Mouse (Mus musculus) layer of hippocampus, adult 9-10 months (tissue): Measurements from ENCODE around the gene Pramel7.
"Not testable (repeated sequence)": the region's sequence is repeated elsewhere in the genome, so short reads cannot be mapped to it uniquely, and the experiment has no call there.

ENCODE experiments used
- DNase-seq: peaks from one replicate; pipeline ENCODE4 v3.0.0; 2022; ENCODE audit warnings: low spot score

Gene Pramel7

DNA sequence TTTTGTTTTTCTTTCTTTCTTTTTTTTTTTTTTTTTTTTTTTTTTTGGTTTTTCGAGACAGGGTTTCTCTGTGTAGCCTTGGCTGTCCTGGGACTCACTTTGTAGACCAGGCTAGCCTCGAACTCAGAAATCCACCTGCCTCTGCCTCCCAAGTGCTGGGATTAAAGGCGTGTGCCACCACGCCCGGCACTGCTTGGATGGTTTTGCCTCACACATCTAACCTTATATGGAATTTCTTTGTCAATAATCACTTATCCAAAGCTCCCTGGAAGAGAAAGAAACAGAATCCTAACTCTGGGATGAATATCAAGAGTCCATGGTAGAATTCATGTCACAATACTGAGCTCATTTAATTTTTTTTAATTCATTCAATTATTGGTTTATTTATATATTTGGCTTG is at the start of gene Pramel7:
Pramel7 (minus strand) TSS at position 101 of the 400 bp plus-strand sequence.
- DNase-seq = not testable (repeated sequence)

DNA sequence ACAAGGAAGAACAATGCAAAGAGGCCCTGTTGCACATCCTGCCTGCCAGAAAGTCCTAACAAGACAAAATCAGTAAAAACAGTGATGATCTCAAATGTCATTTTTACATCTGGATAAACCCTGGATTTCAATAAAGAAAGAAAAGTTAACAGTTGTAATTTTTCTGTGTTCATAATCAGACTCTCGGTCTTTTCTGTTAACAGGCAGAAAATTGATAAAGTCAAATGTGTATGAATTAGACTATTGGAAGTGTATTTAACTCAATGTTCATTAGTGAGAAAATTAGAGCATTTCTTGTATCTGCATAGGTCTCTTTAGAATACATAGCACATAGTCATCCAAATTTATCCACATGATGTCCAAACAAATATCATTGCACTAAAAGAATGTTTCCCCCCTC is 48.5 kb upstream of the Pramel7 start, which contains the start of gene Olfr1128:
Olfr1128 (minus strand) TSS at position 101 of the 400 bp plus-strand sequence.
- no peak for DNase-seq

DNA sequence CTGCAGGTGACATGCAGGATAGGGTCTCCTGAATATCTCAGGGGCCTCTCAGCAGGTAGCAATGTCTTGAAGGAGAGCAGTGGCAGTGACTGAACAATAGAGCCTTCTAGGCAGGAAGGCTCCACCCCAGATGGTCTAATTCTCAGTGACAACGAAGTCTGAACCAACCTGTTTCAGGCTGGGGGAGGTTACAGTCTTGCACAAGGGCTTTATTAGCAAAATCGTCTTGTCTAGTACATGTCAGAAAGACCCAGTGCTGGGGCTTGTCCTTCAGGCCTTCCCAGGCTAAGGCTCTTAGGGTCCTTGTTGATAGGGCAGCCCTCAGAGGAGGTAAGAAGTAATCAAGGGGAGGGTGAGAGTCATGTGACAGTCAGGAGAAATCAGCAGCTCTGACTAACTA is 37.9 kb upstream of the Pramel7 start:
- DNase-seq = no peak

DNA sequence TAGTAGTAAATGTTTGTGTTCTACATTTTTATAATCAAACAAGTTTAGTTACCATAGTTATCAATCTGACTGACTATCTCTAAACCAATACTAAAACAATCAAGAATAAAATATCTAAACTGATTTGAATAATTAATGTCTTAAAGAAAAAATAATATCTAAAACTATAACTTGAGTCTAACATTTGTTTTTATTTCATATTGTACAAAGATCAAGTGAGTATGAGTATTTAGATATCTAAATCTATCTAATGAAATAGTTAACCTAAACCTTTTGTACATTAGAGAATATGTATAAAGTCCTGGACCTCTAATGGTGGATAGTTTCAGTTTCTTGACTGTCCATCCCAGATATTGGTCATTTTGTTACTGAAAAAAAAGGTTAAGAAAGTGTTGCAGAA is 34.6 kb upstream of the Pramel7 start, which contains the start of gene Olfr153:
Olfr153 (plus strand) TSS at position 301 of the 400 bp plus-strand sequence.
- DNase-seq = no peak

DNA sequence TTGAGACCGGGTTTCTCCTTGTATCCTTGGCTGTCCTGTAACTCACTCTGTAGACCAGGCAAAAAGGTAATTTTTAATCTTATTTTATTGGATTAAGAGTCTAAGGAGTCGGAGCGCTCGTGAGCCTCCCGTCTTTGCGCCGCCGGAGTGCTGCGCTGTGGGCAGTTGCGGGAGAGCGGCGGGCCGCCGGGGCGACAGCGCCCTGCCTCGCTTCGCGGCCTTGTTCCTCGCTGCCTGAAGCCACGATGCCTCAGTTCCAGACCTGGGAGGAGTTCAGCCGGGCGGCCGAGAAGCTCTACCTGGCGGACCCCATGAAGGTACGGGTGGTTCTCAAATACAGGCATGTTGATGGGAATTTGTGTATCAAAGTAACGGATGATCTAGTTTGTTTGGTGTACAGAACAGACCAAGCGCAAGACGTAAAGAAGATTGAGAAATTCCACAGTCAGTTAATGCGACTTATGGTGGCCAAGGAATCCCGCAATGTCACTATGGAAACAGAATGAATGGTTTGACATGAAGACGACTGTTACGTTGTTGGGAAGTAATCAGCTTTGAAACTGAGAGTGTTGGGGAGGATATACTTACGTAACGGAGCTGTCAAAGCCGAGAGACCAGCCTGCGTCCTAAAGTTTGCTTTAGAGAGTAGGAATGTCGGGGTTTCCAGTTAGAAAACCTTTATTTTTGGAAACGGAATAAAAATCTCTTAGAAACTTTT is 29.2 kb upstream of the Pramel7 start:
- not testable (repeated sequence) for DNase-seq

DNA sequence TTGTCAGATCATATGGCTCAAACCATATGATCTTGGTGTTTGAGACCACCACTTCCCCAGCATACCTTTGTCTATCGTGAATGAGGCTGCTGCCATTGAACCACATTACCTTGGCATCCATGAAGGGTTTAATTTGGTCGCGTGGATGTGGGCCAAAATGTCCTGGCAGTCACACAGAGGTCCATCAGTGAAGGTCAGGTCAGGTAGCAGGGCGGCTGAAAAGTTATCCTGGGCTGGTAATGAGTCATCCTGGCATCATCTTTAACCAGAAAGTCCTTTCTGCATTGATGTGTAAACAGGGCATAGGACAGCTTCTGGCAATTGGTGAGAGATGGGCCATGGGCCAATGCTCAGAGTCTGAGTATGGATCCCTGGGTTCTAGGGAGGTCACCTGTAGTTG is 23.8 kb upstream of the Pramel7 start:
- no peak for DNase-seq

DNA sequence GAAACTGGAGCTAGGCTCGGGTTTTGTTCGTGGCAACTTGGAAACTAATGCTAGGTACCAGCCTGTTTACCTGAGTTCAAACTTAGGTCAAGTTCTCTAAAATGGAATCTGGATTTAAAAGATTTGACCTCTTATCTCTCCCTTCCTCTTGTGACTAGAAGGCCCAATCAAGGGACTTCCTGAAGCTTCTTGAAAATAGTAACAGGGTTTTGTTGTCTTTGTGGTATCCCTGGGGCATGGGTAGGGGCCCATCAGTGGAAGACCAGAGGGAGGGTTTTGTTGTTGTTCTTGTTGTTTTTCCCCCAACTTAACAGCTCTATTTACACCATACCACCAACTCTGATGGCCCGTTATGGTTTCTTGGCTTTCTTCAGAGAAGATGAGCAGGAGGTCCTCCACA is 19.7 kb upstream of the Pramel7 start:
- DNase-seq = no peak

DNA sequence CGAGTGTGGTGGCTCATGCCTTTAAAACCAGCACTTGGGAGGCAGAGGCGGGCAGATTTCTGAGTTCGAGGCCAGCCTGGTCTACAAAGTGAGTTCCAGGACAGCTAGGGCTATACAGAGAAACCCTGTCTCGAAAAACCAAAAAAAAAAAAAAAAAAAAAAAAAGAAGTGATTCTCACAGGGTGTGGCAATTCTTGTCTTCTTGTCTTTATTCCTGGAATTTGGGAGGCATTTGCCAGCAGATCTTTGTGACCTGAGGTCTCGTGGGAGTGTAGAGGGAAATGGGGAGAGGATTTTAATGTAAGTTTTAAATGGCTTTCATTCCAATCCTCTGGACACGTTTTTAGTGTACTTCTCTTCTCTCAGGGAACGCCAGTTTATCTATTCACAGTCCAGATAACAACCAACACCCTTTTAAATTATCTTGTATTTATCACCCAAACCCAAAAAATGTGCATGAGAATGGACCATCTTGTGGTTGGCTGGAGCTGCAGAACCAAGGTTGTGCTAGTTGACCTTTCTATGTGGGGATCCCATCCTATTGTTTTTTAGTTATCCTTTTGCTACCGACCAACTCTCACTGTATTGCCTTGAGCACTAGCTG is 18.7 kb upstream of the Pramel7 start:
- DNase-seq = no peak

DNA sequence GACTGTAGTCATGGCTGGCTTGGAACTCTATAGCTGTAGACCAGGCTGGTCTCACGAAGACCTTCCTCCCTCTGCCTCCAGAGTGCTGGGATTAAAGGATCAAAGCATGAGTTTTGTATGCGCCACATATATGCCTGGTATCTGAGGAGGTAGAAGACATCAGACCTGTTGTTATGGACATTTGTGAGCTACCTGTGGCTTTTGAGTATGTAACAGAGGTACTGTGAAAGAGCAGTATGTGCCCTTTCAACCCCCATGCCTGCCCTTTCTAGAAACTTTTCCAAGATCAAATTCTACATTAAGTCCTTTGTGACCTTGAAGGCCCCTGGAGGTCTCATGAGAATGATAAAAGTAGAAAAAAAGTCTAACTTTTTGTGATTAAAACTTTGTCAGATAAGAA is 18.2 kb upstream of the Pramel7 start:
- no peak for DNase-seq

DNA sequence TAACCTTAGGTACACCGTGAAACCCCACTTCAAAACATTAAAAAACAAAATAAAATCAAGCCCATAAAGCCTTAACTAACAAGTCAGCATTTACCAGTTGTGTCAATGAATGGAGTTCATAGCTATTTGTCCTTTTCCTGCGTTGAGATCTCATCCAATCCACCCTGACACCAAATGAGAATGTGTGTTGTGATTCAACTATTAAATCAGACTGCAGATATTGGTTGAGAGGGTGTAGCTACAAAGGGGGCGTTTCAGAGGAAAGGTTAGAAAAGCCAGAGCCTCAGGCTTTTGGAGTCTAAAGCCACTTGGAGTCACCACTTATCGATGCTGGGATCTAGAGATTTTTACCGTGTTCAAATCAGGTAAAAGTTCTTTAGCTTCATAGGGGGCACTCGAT is 9.4 kb upstream of the Pramel7 start, which contains the start of gene Pramel6:
Pramel6 (plus strand) TSS at position 301 of the 400 bp plus-strand sequence.
- no peak for DNase-seq

DNA sequence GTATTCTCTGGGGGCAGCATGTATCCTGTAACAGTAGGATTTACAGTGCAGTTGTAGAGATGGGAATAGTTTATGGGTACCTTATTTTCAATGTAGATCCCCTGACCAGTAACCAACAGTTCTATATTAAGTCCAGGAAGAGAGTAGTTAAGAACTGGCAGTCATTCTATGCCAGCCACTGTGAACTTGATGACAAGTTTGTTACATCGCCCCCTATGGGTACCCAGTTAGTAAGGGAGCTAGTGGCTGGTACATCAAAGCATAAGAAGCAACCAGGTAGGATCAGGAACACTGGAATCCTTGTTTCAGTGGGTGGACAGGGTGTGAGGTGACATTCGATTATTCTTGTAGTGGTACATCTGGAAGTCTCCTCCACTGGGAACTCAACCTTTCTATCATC is 14.6 kb downstream of the Pramel7 start:
- no peak for DNase-seq

DNA sequence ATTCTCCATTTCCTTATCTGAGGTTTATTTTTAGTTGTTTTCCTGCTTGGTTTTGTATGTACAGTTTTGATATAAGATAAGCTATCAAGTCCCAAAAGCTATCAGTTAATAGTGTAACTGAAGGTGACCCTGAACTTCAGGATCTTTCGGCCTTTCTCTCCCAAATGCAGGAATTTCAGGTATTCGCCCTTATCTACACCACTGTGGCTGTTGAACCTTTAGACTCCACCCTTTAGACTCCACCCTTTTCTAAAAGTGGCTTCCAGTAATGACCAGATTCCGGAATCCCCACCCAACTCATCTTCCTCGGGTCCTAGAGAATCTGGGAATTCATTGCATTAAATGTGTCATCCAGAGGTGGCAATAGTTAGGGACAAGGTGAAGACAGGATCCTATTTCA is 15.7 kb downstream of the Pramel7 start:
- no peak for DNase-seq

DNA sequence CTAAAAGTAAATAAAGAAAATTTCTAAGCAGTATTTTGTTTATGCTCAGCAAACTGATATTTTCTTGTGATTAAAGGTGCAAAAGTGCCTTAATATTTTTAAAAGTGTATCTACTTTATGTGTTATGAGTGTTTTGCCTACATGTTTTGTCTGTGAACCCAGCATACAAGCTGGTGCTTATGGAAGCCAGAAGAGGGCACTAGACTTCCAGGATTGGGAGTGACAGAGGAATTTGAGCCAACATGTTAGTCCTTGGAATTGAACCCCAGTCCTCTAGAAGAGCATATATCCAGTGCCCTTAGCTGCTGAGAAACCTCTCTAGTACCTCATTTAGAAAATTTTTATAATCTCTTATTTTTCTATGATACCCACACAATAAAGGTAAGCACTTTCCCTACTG is 16.7 kb downstream of the Pramel7 start:
- DNase-seq = no peak

DNA sequence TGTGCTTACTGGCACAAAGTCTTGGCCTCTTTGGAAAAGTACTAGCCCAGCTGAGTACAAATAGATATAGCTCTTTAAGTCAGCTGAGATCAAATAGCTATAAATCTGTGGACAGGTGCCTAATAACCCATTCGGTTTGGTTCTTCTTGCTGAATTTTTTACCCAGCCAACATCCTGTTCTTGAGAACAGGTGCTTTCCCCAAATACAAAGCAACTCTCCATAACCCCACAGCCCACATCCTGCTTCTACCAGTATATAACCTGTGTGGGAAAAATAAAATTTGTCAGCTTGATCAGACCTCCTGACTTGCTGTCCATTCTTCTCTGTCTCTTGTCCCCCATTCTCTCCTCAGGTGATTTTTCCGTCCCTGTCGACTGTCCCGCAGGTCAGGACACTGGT is 35.1 kb downstream of the Pramel7 start:
- no peak for DNase-seq

DNA sequence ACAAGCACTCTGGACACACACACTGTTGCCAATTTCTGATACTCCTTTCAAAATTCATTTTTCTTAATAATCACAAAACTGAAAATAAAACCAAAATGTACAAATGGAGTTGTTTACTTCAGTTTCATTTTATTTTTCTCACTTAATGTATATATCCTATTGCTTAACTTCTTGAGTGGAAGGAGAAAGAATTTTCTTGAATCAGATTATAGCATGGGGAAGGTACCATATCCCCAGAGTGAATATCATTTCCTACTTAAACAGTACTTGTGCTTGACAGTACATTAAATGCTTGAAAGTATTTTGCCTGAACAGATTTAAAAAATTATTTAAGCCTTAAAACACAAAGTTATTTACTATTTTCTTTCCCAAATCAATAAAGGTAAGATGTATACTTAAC is 43.2 kb downstream of the Pramel7 start, which contains the start of gene Olfr1126:
Olfr1126 (plus strand) TSS at position 301 of the 400 bp plus-strand sequence.
- DNase-seq = no peak
